Mouse (Mus musculus): ENCODE measurements at regions not wholly inside any gene's neighbourhood (a gene's known extent, or its start where the extent isn't known, plus 50 kb on each side); places are given as distances from the start of the nearest gene placed in this dataset.

- TF ChIP-seq CTCF (IDR thresholded peaks at IDR 0.05; ENCODE audit: low read depth, low read length) (no peak), GATA1 (IDR thresholded peaks at IDR 0.05; ENCODE audit: borderline replicate concordance, low read length) (no peak), GATA2 (IDR thresholded peaks at IDR 0.05; ENCODE audit: borderline replicate concordance, low read depth, low read length) (no peak), TAL1 (conservative IDR thresholded peaks at IDR 0.05; ENCODE audit: low read depth, low read length) (no peak)
Measured at GRCm38 (mm10) chr3:35365431-35365830, 388.5 kb upstream of the Atp11b start.

Data from G1E (cell line).